Mouse (Mus musculus) C2C12 (cell line): ENCODE measurements at regions not wholly inside any gene's neighbourhood (a gene's known extent, or its start where the extent isn't known, plus 50 kb on each side); places are given as distances from the start of the nearest gene placed in this dataset.

Experiments used
- CTCF ChIP-seq: IDR thresholded peaks from one replicate; pipeline ENCODE4 v1.5.1; 2011; ENCODE audit not compliant: control insufficient read depth, insufficient read depth, insufficient read length
- MYOD1 ChIP-seq: IDR thresholded peaks from one replicate; pipeline ENCODE4 v1.6.1; 2011; ENCODE audit warnings: low read depth; ENCODE audit not compliant: control insufficient read depth, insufficient read length

DNA sequence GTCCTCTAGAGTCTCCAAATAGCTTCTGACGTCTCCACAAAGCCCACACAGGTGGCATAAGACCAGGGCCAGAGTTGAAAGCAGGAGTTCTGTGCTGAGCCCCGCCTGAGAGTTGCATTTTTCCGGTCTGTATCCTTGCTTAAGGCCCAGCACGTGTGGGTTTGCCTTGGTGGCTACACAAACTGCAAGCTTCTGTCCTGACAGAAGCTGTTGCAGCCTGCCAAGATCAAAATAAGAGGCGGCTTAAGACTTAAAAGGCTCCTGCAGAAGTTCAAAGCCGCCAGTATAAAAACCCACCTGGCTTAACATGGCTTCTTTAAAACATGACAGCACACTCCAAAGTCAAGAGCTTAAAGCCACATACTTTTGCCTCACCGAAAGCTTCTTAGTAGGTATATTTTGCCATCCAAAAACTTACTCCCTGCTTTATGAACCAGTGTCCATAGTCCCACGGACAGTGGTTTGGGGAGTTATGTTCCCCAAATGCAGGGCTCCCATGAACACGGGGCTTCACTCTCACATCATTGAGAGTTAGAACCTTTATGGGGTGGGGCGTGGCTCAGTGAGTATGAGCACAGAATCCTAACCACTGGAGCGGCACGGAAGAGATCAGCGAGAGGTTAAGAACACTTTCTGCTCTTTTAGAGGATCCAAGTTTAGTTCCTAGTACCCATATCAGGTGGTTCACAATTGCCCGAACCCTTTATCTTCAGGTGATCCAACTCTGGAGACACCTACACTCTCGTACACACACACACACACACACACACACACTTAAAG is 67.9 kb downstream of the Snrpe start:
- no peak for TF ChIP-seq CTCF
- no peak for TF ChIP-seq MYOD1
